In the genomic region with DNA sequence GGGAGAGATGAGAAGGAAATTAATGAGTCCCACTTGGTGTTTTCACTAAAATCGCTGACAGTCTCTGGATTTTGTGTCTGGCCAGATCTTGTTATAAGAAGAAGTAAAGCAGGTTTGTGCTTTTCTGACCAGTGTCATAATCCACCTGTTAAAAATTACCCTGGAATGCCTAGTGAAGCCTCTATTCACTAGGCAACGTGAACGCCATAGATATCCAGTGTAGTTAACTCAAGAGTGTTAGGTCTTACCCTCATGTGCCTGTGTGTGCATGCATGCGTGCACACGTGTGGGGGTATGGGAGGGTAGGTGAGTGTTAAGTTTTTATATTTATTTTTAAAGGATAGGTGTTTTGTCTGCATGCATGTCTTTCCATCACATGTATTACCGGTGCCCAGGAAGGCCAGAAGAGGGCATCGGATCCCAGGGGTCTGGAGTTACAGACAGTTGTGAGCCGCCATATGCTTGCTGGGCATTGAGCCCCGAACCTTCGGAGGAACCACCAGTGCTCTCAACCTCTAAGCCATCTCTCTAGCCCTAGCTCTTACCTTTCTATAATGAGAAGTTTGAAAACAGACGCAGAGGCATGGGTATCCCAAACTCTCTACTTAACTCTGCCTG, we compare ENCODE assay signal across 15 mouse cellular contexts.
A peak's percentile ranks its signal among the peaks of the same experiment; 100 is the strongest.
DNase-seq lines count a peak whose midpoint lies in the region; ATAC-seq and TF ChIP-seq lines count a peak whose summit lies in the region.
"Had no signal": no experiment of that assay in that cellular context is flagged by ENCODE, and none has a peak within 500 bp of the region (broad histone marks: within the 10 kb centered on the region; RNA-seq: fewer than 3 reads in every experiment).

No protein-coding gene starts in this region.

- WGBS in heart, adult 2 months = 90% methylated on average over 11 of the region's 11 CpGs
- 95% methylated on average over 11 of the region's 11 CpGs for WGBS in neural tube, embryonic 13.5 days
- WGBS in stomach, postnatal 0 days = 85% methylated on average over 11 of the region's 11 CpGs

- H3K79me2 ChIP-seq in heart, adult 2 months (replicated peaks; ENCODE audit: control insufficient read depth, insufficient read depth, low read length) = no peaks in the 10 kb centered on the region

- no peaks in the 10 kb centered on the region for H3K9me3 ChIP-seq in neural tube, embryonic 13.5 days
- no peaks in the 10 kb centered on the region for H3K9me3 ChIP-seq in stomach, postnatal 0 days (ENCODE audit: control insufficient read depth, low read length)
- H3K9me3 ChIP-seq: forebrain, embryonic 10.5 days; heart, embryonic 10.5 days; limb, embryonic 12.5 days; neural tube, embryonic 12.5 days had no signal

- no peak for TF ChIP-seq EP300 in heart, adult 2 months (IDR thresholded peaks at IDR 0.05; ENCODE audit: insufficient read depth, low read depth, low read length)
- TF ChIP-seq EP300 in stomach, postnatal 0 days (optimal IDR thresholded peaks at IDR 0.05) = no peak

- TF ChIP-seq POLR2A in heart, adult 2 months (IDR thresholded peaks at IDR 0.05; ENCODE audit: insufficient read depth, low read depth, low read length) = no peak

- ATAC-seq in neural tube, embryonic 13.5 days (ENCODE audit: low read depth) = no peak
- ATAC-seq in stomach, postnatal 0 days (ENCODE audit: low FRiP score, low TSS enrichment) = no peak
- ATAC-seq in erythroid progenitor cell, adult 5-6 weeks (replicated peaks; ENCODE audit: low FRiP score, poor library complexity, severe bottlenecking) = no peak

- no peak overlapping the region for H3K4me2 ChIP-seq in neural tube, embryonic 13.5 days
- no peak overlapping the region for H3K4me2 ChIP-seq in stomach, postnatal 0 days (replicated peaks; ENCODE audit: low read depth)
- H3K4me2 ChIP-seq: limb, embryonic 12.5 days; neural tube, embryonic 12.5 days had no signal

- no peak overlapping the region for H3K4me3 ChIP-seq in heart, adult 2 months
- H3K4me3 ChIP-seq in neural tube, embryonic 13.5 days = no peak overlapping the region
- H3K4me3 ChIP-seq in stomach, postnatal 0 days (ENCODE audit: low read depth, low read length) = no peak overlapping the region
- H3K4me3 ChIP-seq: forebrain, embryonic 10.5 days; heart, embryonic 10.5 days; limb, embryonic 12.5 days; neural tube, embryonic 12.5 days had no signal

- intact Hi-C loops in heart, adult 2 months (cut with DNase I) = no loop called here

- no peaks in the 10 kb centered on the region; the same call in 1 of the 2 replicates for H3K4me1 ChIP-seq in heart, adult 2 months (ENCODE audit: control insufficient read depth, insufficient read depth, low read length)
- peaks cover 18% of the 10 kb centered on the region for H3K4me1 ChIP-seq in neural tube, embryonic 13.5 days (replicated peaks)
- H3K4me1 ChIP-seq in stomach, postnatal 0 days (replicated peaks; ENCODE audit: control insufficient read depth, insufficient read depth) = no peaks in the 10 kb centered on the region
- H3K4me1 ChIP-seq: heart, embryonic 10.5 days; neural tube, embryonic 12.5 days had no signal

- H3K36me3 ChIP-seq in heart, adult 2 months (ENCODE audit: control insufficient read depth, insufficient read depth, low read length) = no peaks in the 10 kb centered on the region
- no peaks in the 10 kb centered on the region for H3K36me3 ChIP-seq in neural tube, embryonic 13.5 days
- H3K36me3 ChIP-seq in stomach, postnatal 0 days (ENCODE audit: control insufficient read depth, insufficient read depth, low read length) = no peaks in the 10 kb centered on the region
- H3K36me3 ChIP-seq: forebrain, embryonic 10.5 days; heart, embryonic 10.5 days; limb, embryonic 12.5 days; neural tube, embryonic 12.5 days had no signal

- H3K27me3 ChIP-seq in heart, adult 2 months (ENCODE audit: control insufficient read depth, insufficient read depth, low read length) = no peaks in the 10 kb centered on the region
- H3K27me3 ChIP-seq in neural tube, embryonic 13.5 days = no peaks in the 10 kb centered on the region
- no peaks in the 10 kb centered on the region for H3K27me3 ChIP-seq in stomach, postnatal 0 days (ENCODE audit: control insufficient read depth, insufficient read depth, low read length)
- H3K27me3 ChIP-seq: limb, embryonic 12.5 days; neural tube, embryonic 12.5 days had no signal

- no peak overlapping the region for H3K27ac ChIP-seq in heart, adult 2 months
- peak overlapping the region; percentile 67; the same call in 1 of the 2 replicates for H3K27ac ChIP-seq in neural tube, embryonic 13.5 days (replicated peaks)
- no peak overlapping the region for H3K27ac ChIP-seq in stomach, postnatal 0 days (replicated peaks)
- H3K27ac ChIP-seq: forebrain, embryonic 10.5 days; heart, embryonic 10.5 days; limb, embryonic 12.5 days; neural tube, embryonic 12.5 days had no signal

- 0 out of 2 replicates have a peak, but pooled peaks have one; percentile 7 for TF ChIP-seq CTCF in heart, adult 2 months (IDR thresholded peaks at IDR 0.05)
- peak; percentile 30 for TF ChIP-seq CTCF in stomach, postnatal 0 days (IDR thresholded peaks at IDR 0.05; ENCODE audit: low read depth)

- H3K9ac ChIP-seq in heart, adult 2 months (ENCODE audit: low read depth, low read length) = no peak overlapping the region
- no peak overlapping the region for H3K9ac ChIP-seq in neural tube, embryonic 13.5 days
- H3K9ac ChIP-seq in stomach, postnatal 0 days (ENCODE audit: low read length) = no peak overlapping the region
- H3K9ac ChIP-seq: limb, embryonic 12.5 days; neural tube, embryonic 12.5 days had no signal

- no peak for DNase-seq in heart, adult 2 months
- no peak for DNase-seq in heart, adult 18-20 months
- DNase-seq in neural tube, embryonic 10.5 days (ENCODE audit: extremely low spot score, low spot score) = no peak
- peak; percentile 50 for DNase-seq in kidney, adult 9 months
- no peak for DNase-seq in stomach, postnatal 0 days (ENCODE audit: low spot score)
- DNase-seq in left cerebral cortex, adult 11 months (ENCODE audit: low spot score) = no peak
- DNase-seq: cerebellum, adult 9-10 months; lung, adult 18-20 months; thymus, postnatal 14 days had no signal
